In genomic region chr19:16580501-16580900, GRCm38 (mm10) we compare ENCODE assay signal across 13 mouse cellular contexts.
A peak's percentile ranks its signal among the peaks of the same experiment; 100 is the strongest.
DNase-seq lines count a peak whose midpoint lies in the region.
"Had no signal": no experiment of that assay in that cellular context is flagged by ENCODE, and none has a peak within 500 bp of the region (broad histone marks: within the 10 kb centered on the region; RNA-seq: fewer than 3 reads in every experiment).

No protein-coding gene starts in this region.

- peak; percentile 59 to 77 for DNase-seq in adrenal gland, adult (ENCODE audit: inconsistent age in 2 of 2, low spot score in 1 of 2)
- DNase-seq in adrenal gland, adult 18-20 months (ENCODE audit: low spot score in 2 of 2): no peak
- DNase-seq in adrenal gland, adult 8-10 months: peak; percentile 37
- DNase-seq in adrenal gland, postnatal 25 days: no peak
- DNase-seq in adrenal gland, postnatal 10 days: peak; percentile 23
- no peak for DNase-seq in thymus, postnatal 36 days
- DNase-seq: B cell, adult 2 months; cerebellum, adult 11-12 months; cerebellum, adult 2 months; cerebellum, adult 9-10 months; cerebellum, postnatal 10 days; cerebellum, postnatal 25 days; forebrain, postnatal 0 days had no signal

Comparison
In these comparisons a context has a peak if more than half of its experiments do, and no peak if none do; other contexts are left out.
1. DNase-seq: peak in adrenal gland, adult (2 of 2), adrenal gland, adult 8-10 months (single experiment) and adrenal gland, postnatal 10 days (single experiment); none in adrenal gland, adult 18-20 months (0 of 2), adrenal gland, postnatal 25 days (single experiment) and thymus, postnatal 36 days (0 of 2).